ENCODE assay signal across 10 mouse cellular contexts in the genomic region with DNA sequence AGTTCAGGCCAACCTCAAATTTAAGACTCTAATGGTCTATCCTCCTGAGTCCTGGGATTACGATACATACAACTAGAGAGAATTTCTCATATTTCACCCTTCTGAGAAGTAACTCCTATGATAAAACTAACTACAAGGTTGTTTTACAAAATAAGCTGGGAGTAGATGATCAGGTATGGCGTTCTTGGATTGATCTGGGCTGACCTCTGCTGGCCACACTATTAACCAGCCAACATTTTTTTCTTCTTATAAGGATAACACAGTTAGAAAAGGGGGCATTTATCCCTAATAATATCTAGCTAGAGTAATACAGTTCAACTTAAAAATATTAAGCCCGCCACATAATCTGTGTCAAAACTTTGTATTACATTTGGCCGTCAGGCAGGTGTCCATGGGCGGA. TPM values are rescaled to one million over a fixed set of nuclear protein-coding genes. Genes with fewer than 3 reads are reported as not detected.
DNase-seq lines count a peak whose midpoint lies in the region; ATAC-seq and TF ChIP-seq lines count a peak whose summit lies in the region.
"Had no signal": no experiment of that assay in that cellular context is flagged by ENCODE, and none has a peak within 500 bp of the region (broad histone marks: within the 10 kb centered on the region; RNA-seq: fewer than 3 reads in every experiment).

No protein-coding gene starts in this region.

- no peak for TF ChIP-seq POLR2A in cerebellum, adult 2 months (IDR thresholded peaks at IDR 0.05; ENCODE audit: borderline replicate concordance, insufficient read depth, low read length)

- H3K9ac ChIP-seq in heart, embryonic 11.5 days (ENCODE audit: low read depth, low read length) = no peak overlapping the region
- H3K9ac ChIP-seq: neural tube, embryonic 12.5 days had no signal

- H3K27ac ChIP-seq in heart, embryonic 11.5 days (ENCODE audit: low read depth, low read length) = no peak overlapping the region
- H3K27ac ChIP-seq in cerebellum, adult 2 months (ENCODE audit: insufficient read depth, low read length) = no peak overlapping the region
- no peak overlapping the region for H3K27ac ChIP-seq in hindbrain, embryonic 10.5 days
- H3K27ac ChIP-seq: neural tube, embryonic 12.5 days had no signal

- intact Hi-C loops in heart, postnatal 10 days (cut with DNase I) = loop anchor here (1.0 to 10.0 kb wide), 3 partner anchors 48 to 240 kb away; no protein-coding TSS in a partner anchor
- intact Hi-C loops in left cerebral cortex, postnatal 36 days (cut with DNase I) = loop anchor here (5.0 to 10.0 kb wide), 2 partner anchors 88 to 260 kb away; no protein-coding TSS in a partner anchor

- 60% methylated on average over 5 of the region's 5 CpGs for WGBS in heart, embryonic 11.5 days (ENCODE audit: insufficient replicate concordance)
- WGBS in cerebellum, adult 2 months = 84% methylated on average over 5 of the region's 5 CpGs
- WGBS in hindbrain, embryonic 10.5 days = 80% methylated on average over 5 of the region's 5 CpGs

- H3K4me1 ChIP-seq in heart, embryonic 11.5 days (ENCODE audit: control insufficient read depth, insufficient read depth, low read length) = no peaks in the 10 kb centered on the region
- no peaks in the 10 kb centered on the region for H3K4me1 ChIP-seq in cerebellum, adult 2 months (ENCODE audit: control insufficient read depth, insufficient read depth, low read length)
- no peaks in the 10 kb centered on the region for H3K4me1 ChIP-seq in hindbrain, embryonic 10.5 days (replicated peaks)
- H3K4me1 ChIP-seq: neural tube, embryonic 12.5 days had no signal

- H3K36me3 ChIP-seq in heart, embryonic 11.5 days (ENCODE audit: control insufficient read depth, insufficient read depth, low read length) = no peaks in the 10 kb centered on the region
- H3K36me3 ChIP-seq in hindbrain, embryonic 10.5 days = no peaks in the 10 kb centered on the region
- H3K36me3 ChIP-seq: neural tube, embryonic 12.5 days had no signal

- DNase-seq in heart, postnatal 10 days = peak; percentile 49 to 64
- DNase-seq in A20 (ENCODE audit: low read depth, low spot score) = peak; percentile 16
- peak; percentile 10 to 25 for DNase-seq in cerebellum, adult 2 months
- DNase-seq in kidney, postnatal 4 days = peak; percentile 49 to 55
- DNase-seq in Muller cell, postnatal 12 days (ENCODE audit: inconsistent ontology term) = no peak
- no peak for DNase-seq in left cerebral cortex, postnatal 36 days (ENCODE audit: low spot score in 2 of 2)
- no peak for DNase-seq in hindbrain, embryonic 10.5 days (ENCODE audit: low spot score)

- H3K4me2 ChIP-seq in heart, embryonic 11.5 days = no peak overlapping the region
- H3K4me2 ChIP-seq: neural tube, embryonic 12.5 days had no signal

- H3K27me3 ChIP-seq in heart, embryonic 11.5 days (ENCODE audit: control insufficient read depth, insufficient read depth, low read length) = no peaks in the 10 kb centered on the region
- no peaks in the 10 kb centered on the region; the same call in 1 of the 2 replicates for H3K27me3 ChIP-seq in cerebellum, adult 2 months (ENCODE audit: control insufficient read depth, insufficient read depth, low read length)
- no peaks in the 10 kb centered on the region for H3K27me3 ChIP-seq in hindbrain, embryonic 10.5 days (ENCODE audit: insufficient read depth, poor library complexity, severe bottlenecking)
- H3K27me3 ChIP-seq: neural tube, embryonic 12.5 days had no signal

- H3K4me3 ChIP-seq in heart, embryonic 11.5 days (ENCODE audit: low read depth, low read length) = no peak overlapping the region
- no peak overlapping the region for H3K4me3 ChIP-seq in cerebellum, adult 2 months (replicated peaks; ENCODE audit: insufficient read depth, low read depth, low read length)
- no peak overlapping the region for H3K4me3 ChIP-seq in hindbrain, embryonic 10.5 days
- H3K4me3 ChIP-seq: neural tube, embryonic 12.5 days had no signal

- no peak for ATAC-seq in heart, embryonic 11.5 days (replicated peaks; ENCODE audit: insufficient number of reproducible peaks, low FRiP score, low TSS enrichment)

- H3K9me3 ChIP-seq in heart, embryonic 11.5 days (replicated peaks; ENCODE audit: control insufficient read depth, low read length) = no peaks in the 10 kb centered on the region
- H3K9me3 ChIP-seq in hindbrain, embryonic 10.5 days = no peaks in the 10 kb centered on the region
- H3K9me3 ChIP-seq: neural tube, embryonic 12.5 days had no signal

- peak; percentile 30; the same call in 1 of the 2 replicates for TF ChIP-seq CTCF in cerebellum, adult 2 months (IDR thresholded peaks at IDR 0.05; ENCODE audit: borderline replicate concordance, insufficient read depth, low read depth, low read length)

RNA-seq across cellular contexts. Expression of a gene that starts 13.8 kb away (rescaled TPM):
- total RNA-seq in heart, postnatal 10 days (2021) = 1 to 10 TPM; 5.3 to 9.6 TPM
- 4.7 and 6.8 TPM in 2 replicates for polyA plus RNA-seq in heart, embryonic 11.5 days (2014; fragmentation: Nextera tagmentation; extraction: Ambion mirVana)
- 4.1 and 4.5 TPM in 2 replicates for polyA plus RNA-seq in cerebellum, adult 2 months (2012; rRNA removed)
- 1 to 10 TPM; 1.4 to 2.6 TPM for total RNA-seq in left cerebral cortex, postnatal 36 days (2021)
- 0.05 TPM in 1 of 2 replicates, not detected in the other for polyA plus RNA-seq in hindbrain, embryonic 10.5 days (2016; fragmentation: Nextera tagmentation; extraction: Ambion mirVana)

RNA-seq across cellular contexts. Expression of a gene that starts 35.8 kb away (rescaled TPM):
- 1 to 10 TPM in 1 of 2 experiments, not detected in 1; 1.1 TPM for total RNA-seq in heart, postnatal 10 days (2021)
- 0.84 TPM in 1 of 2 replicates, not detected in the other for polyA plus RNA-seq in heart, embryonic 11.5 days (2014; fragmentation: Nextera tagmentation; extraction: Ambion mirVana)
- not detected in 2 replicates for polyA plus RNA-seq in cerebellum, adult 2 months (2012; rRNA removed)
- under 1 TPM in 1 of 2 experiments, not detected in 1; 0.44 TPM for total RNA-seq in left cerebral cortex, postnatal 36 days (2021)
- polyA plus RNA-seq in hindbrain, embryonic 10.5 days (2016; fragmentation: Nextera tagmentation; extraction: Ambion mirVana) = 0.95 TPM in 1 of 2 replicates, not detected in the other
- total RNA-seq: layer of hippocampus, postnatal 10 days had no signal

RNA-seq across cellular contexts. Expression of a gene that starts 35.9 kb away (rescaled TPM):
- 10 to 100 TPM; 14.5 to 15.0 TPM for total RNA-seq in heart, postnatal 10 days (2021)
- polyA plus RNA-seq in heart, embryonic 11.5 days (2014; fragmentation: Nextera tagmentation; extraction: Ambion mirVana) = 22.3 and 25.0 TPM in 2 replicates
- polyA plus RNA-seq in cerebellum, adult 2 months (2012; rRNA removed) = 19.9 and 20.5 TPM in 2 replicates
- 1 to 10 TPM; 7.8 to 9.2 TPM for total RNA-seq in left cerebral cortex, postnatal 36 days (2021)
- polyA plus RNA-seq in hindbrain, embryonic 10.5 days (2016; fragmentation: Nextera tagmentation; extraction: Ambion mirVana) = 14.0 and 14.3 TPM in 2 replicates

RNA-seq across cellular contexts. Expression of a gene that starts 36.2 kb away (rescaled TPM):
- 10 to 100 TPM; 13.5 to 13.9 TPM for total RNA-seq in heart, postnatal 10 days (2021)
- polyA plus RNA-seq in heart, embryonic 11.5 days (2014; fragmentation: Nextera tagmentation; extraction: Ambion mirVana) = 8.5 and 16.1 TPM in 2 replicates
- polyA plus RNA-seq in cerebellum, adult 2 months (2012; rRNA removed) = 15.9 and 19.8 TPM in 2 replicates
- total RNA-seq in left cerebral cortex, postnatal 36 days (2021) = 1 to 10 TPM; 6.1 to 6.3 TPM
- 8.2 and 8.8 TPM in 2 replicates for polyA plus RNA-seq in hindbrain, embryonic 10.5 days (2016; fragmentation: Nextera tagmentation; extraction: Ambion mirVana)

Comparison
In these comparisons a context has a peak if more than half of its experiments do, and no peak if none do; other contexts are left out.
1. DNase-seq: peak in heart, postnatal 10 days (2 of 2), A20 (single experiment), cerebellum, adult 2 months (2 of 2) and kidney, postnatal 4 days (2 of 2); none in Muller cell, postnatal 12 days (single experiment), left cerebral cortex, postnatal 36 days (0 of 2) and hindbrain, embryonic 10.5 days (single experiment).